Mouse (Mus musculus) bone marrow, adult 2 months (tissue): ENCODE data around the gene Cdc40. TPM values are rescaled to one million over a fixed set of nuclear protein-coding genes. Genes with fewer than 3 reads are reported as not detected.
"Not testable (repeated sequence)": the region's sequence is repeated elsewhere in the genome, so short reads cannot be mapped to it uniquely, and the experiment has no call there.

Experiments used
- H3K27ac ChIP-seq: fragments of 200-500 bp; 2 replicates; pipeline ENCODE4 v1.5.1; 2012; ENCODE audit warnings: low read depth, mild to moderate bottlenecking, control low read depth, inconsistent platforms, low read length; ENCODE audit not compliant: control insufficient read depth, poor library complexity, insufficient read depth
- H3K4me1 ChIP-seq: fragments of 200-500 bp; 2 replicates; pipeline ENCODE4 v1.6.1; 2011; ENCODE audit warnings: low read length; ENCODE audit not compliant: control insufficient read depth, insufficient read depth
- H3K4me3 ChIP-seq: fragments of 200-500 bp; replicated peaks from 2 replicates; pipeline ENCODE3; 2011; ENCODE audit warnings: mild to moderate bottlenecking, low read depth, low read length, control low read depth; ENCODE audit not compliant: control insufficient read depth
- CTCF ChIP-seq: fragments of 200-500 bp; IDR thresholded peaks from 2 replicates; pipeline ENCODE4 v1.5.1; 2011; ENCODE audit warnings: low read length, control low read depth; ENCODE audit not compliant: control insufficient read depth, insufficient read depth
- POLR2A ChIP-seq: fragments of 200-500 bp; IDR thresholded peaks from 2 replicates; pipeline ENCODE4 v1.6.1; 2011; ENCODE audit warnings: low read depth, mild to moderate bottlenecking, control low read depth, low read length, borderline replicate concordance; ENCODE audit not compliant: control insufficient read depth
- WGBS: fragments of 180-500 bp; shearing (Covaris S2); methylation state at CpG from one replicate; pipeline ENCODE4 v1.1.7; 2018; 5-methylcytosine and 5-hydroxymethylcytosine counted together
- polyA plus RNA-seq: library from polyadenylated mRNA; stranded (reverse); fragments of >200 nt; gene quantifications from 2 replicates; pipeline ENCODE4 v1.2.4, GENCODE M21; 2011; ENCODE audit warnings: low replicate concordance; ENCODE audit not compliant: missing spikeins, insufficient read depth, insufficient read length

Cdc40 gene
- polyA plus RNA-seq, 1 experiment, result 20.6 TPM

- no peak overlapping the region for H3K27ac ChIP-seq
- WGBS, result 84% methylated on average over 4 of the region's 4 CpGs
- H3K4me1 ChIP-seq, result no peaks in the 10 kb centered on the region
- H3K4me3 ChIP-seq, result no peak overlapping the region
- TF ChIP-seq CTCF (no peak), POLR2A (no peak)
Observed at GRCm38 (mm10) chr10:40827706-40828105, 55.4 kb downstream of the Cdc40 start.

- 65% methylated on average over 6 of the region's 6 CpGs for WGBS
Observed at GRCm38 (mm10) chr10:40825952-40826351, 57.2 kb downstream of the Cdc40 start.

GRCm38 (mm10) chr10:40816471-40816870 is 66.6 kb downstream of the Cdc40 start:
- no peak overlapping the region for H3K27ac ChIP-seq
- TF ChIP-seq CTCF (no peak), POLR2A (no peak)
- H3K4me1 ChIP-seq, result no peaks in the 10 kb centered on the region
- 61% methylated on average over 6 of the region's 6 CpGs for WGBS
- no peak overlapping the region for H3K4me3 ChIP-seq

More at GRCm38 (mm10) chr10:40825952-40826351, 57.2 kb downstream of the Cdc40 start:
- no peak for TF ChIP-seq CTCF
- TF ChIP-seq POLR2A, result no peak
- Histone ChIP-seq H3K4me1 (no peaks in the 10 kb centered on the region), H3K4me3 (no peak overlapping the region), H3K27ac (no peak overlapping the region)

GRCm38 (mm10) chr10:40813627-40814026 is 69.5 kb downstream of the Cdc40 start:
- no peak overlapping the region for H3K4me3 ChIP-seq
- H3K4me1 ChIP-seq, result no peaks in the 10 kb centered on the region
- TF ChIP-seq POLR2A, result no peak
- peak; percentile 49; the same call in 1 of the 2 replicates for TF ChIP-seq CTCF
- H3K27ac ChIP-seq, result no peak overlapping the region
- WGBS, result 79% methylated on average over 4 of the region's 4 CpGs

- not testable (repeated sequence) for H3K4me3 ChIP-seq, H3K4me1 ChIP-seq, H3K27ac ChIP-seq
- 72% methylated on average over 5 of the region's 5 CpGs for WGBS
Observed at GRCm38 (mm10) chr10:40809411-40809910, 73.7 kb downstream of the Cdc40 start.

- TF ChIP-seq POLR2A, result no peak
- no peak for TF ChIP-seq CTCF
- Histone ChIP-seq H3K27ac (no peak overlapping the region), H3K4me1 (no peaks in the 10 kb centered on the region), H3K4me3 (no peak overlapping the region)
- WGBS, result 82% methylated on average over 4 of the region's 4 CpGs
Observed at GRCm38 (mm10) chr10:40806221-40806620, 76.9 kb downstream of the Cdc40 start.

- Histone ChIP-seq H3K27ac (no peak overlapping the region), H3K4me3 (no peak overlapping the region), H3K4me1 (no peaks in the 10 kb centered on the region)
- 32% methylated on average over 1 of the region's 1 CpGs for WGBS
- TF ChIP-seq POLR2A (no peak), CTCF (no peak)
Observed at GRCm38 (mm10) chr10:40805221-40805620, 77.9 kb downstream of the Cdc40 start.

GRCm38 (mm10) chr10:40792115-40792514 is 91.0 kb downstream of the Cdc40 start:
- no peak overlapping the region for H3K27ac ChIP-seq
- H3K4me3 ChIP-seq, result no peak overlapping the region
- WGBS, result 63% methylated on average over 3 of the region's 3 CpGs
- H3K4me1 ChIP-seq, result no peaks in the 10 kb centered on the region
- TF ChIP-seq CTCF (no peak), POLR2A (no peak)

- no peaks in the 10 kb centered on the region for H3K4me1 ChIP-seq
- TF ChIP-seq POLR2A (no peak), CTCF (no peak)
- H3K27ac ChIP-seq, result no peak overlapping the region
- 59% methylated on average over 3 of the region's 3 CpGs for WGBS
- H3K4me3 ChIP-seq, result no peak overlapping the region
Observed at GRCm38 (mm10) chr10:40790406-40790805, 92.7 kb downstream of the Cdc40 start.

Other genes with a start within 250 kb of the Cdc40 start
- not detected in 2 replicates for gene Mettl24, start 200.0 kb downstream of the Cdc40 start, polyA plus RNA-seq
- 1.7 TPM in 1 of 2 replicates, not detected in the other for gene Wasf1, start 164 bp upstream of the Cdc40 start, polyA plus RNA-seq
- not detected in 2 replicates for gene Gpr6, start 189.0 kb upstream of the Cdc40 start, polyA plus RNA-seq